Mouse (Mus musculus) forebrain, embryonic 16.5 days (tissue): ENCODE data around the gene Hoxa9. TPM values are rescaled to one million over a fixed set of nuclear protein-coding genes. Genes with fewer than 3 reads are reported as not detected.

Experiments
- ATAC-seq: fragments of 200-750 bp; cut with Nextera tagmentation; 2 replicates; pipeline ENCODE4 v1.8.0; 2017; ENCODE audit warnings: mild to moderate bottlenecking, moderate library complexity
- H3K27ac ChIP-seq: fragments of 300-500 bp; sonication (generic); 2 replicates; pipeline ENCODE4 v1.5.1; 2014; ENCODE audit warnings: low read length, control low read depth
- H3K27me3 ChIP-seq: fragments of 300-500 bp; sonication (generic); replicated peaks from 2 replicates; pipeline ENCODE4 v1.6.1; 2014; ENCODE audit warnings: low read length; ENCODE audit not compliant: control insufficient read depth, insufficient read depth
- H3K36me3 ChIP-seq: fragments of 300-500 bp; sonication (generic); 2 replicates; pipeline ENCODE4 v1.6.1; 2014; ENCODE audit not compliant: control insufficient read depth, insufficient read depth
- H3K4me1 ChIP-seq: fragments of 300-500 bp; sonication (generic); replicated peaks from 2 replicates; pipeline ENCODE4 v1.6.1; 2014; ENCODE audit warnings: low read length; ENCODE audit not compliant: control insufficient read depth, insufficient read depth
- H3K4me2 ChIP-seq: fragments of 300-500 bp; sonication (generic); 2 replicates; pipeline ENCODE4 v1.6.1; 2014; ENCODE audit warnings: mild to moderate bottlenecking, low read length, control low read depth
- H3K4me3 ChIP-seq: fragments of 300-500 bp; sonication (generic); replicated peaks from 2 replicates; pipeline ENCODE4 v1.5.1; 2014; ENCODE audit warnings: mild to moderate bottlenecking, low read length, control low read depth
- H3K9ac ChIP-seq: fragments of 300-500 bp; sonication (generic); replicated peaks from 2 replicates; pipeline ENCODE4 v1.6.1; 2014; ENCODE audit warnings: low read depth, low read length, control low read depth
- H3K9me3 ChIP-seq: fragments of 300-500 bp; sonication (generic); 2 replicates; pipeline ENCODE4 v1.6.1; 2016; ENCODE audit warnings: low read length; ENCODE audit not compliant: control insufficient read depth
- WGBS: fragments of 180-500 bp; shearing (Covaris S2); extraction: QIAGEN DNeasy Blood & Tissue Kit; methylation state at CpG from one replicate; pipeline ENCODE4 v1.1.7; 2014; 5-methylcytosine and 5-hydroxymethylcytosine counted together
- polyA plus RNA-seq: library from polyadenylated mRNA; unstranded; fragments of >200 nt; fragmentation: Nextera tagmentation; extraction: Ambion mirVana; gene quantifications from 2 replicates; pipeline ENCODE4 v1.2.1, GENCODE M21; 2015

Gene Hoxa9
- polyA plus RNA-seq, 1 experiment from 2014 or later: not detected

- Histone ChIP-seq H3K27ac (no peak overlapping the region), H3K4me1 (peaks cover 4% of the 10 kb centered on the region; the same call in 1 of the 2 replicates), H3K9me3 (no peaks in the 10 kb centered on the region), H3K4me2 (no peak overlapping the region), H3K36me3 (no peaks in the 10 kb centered on the region), H3K9ac (no peak overlapping the region), H3K27me3 (peaks cover 77% of the 10 kb centered on the region), H3K4me3 (no peak overlapping the region)
- no peak for ATAC-seq
- under 1% methylated on average over 35 of the region's 35 CpGs for WGBS
Observed at GRCm38 (mm10) chr6:52252775-52253376, 22.0 kb upstream of the Hoxa9 start.

GRCm38 (mm10) chr6:52252016-52252774 is 21.3 kb upstream of the Hoxa9 start:
- no peaks in the 10 kb centered on the region for H3K9me3 ChIP-seq
- H3K27ac ChIP-seq: no peak overlapping the region
- H3K4me1 ChIP-seq: peaks cover 4% of the 10 kb centered on the region; the same call in 1 of the 2 replicates
- peaks cover 77% of the 10 kb centered on the region for H3K27me3 ChIP-seq
- no peak overlapping the region for H3K9ac ChIP-seq
- 1% methylated on average over 24 of the region's 24 CpGs for WGBS
- no peak for ATAC-seq
- no peak overlapping the region for H3K4me3 ChIP-seq
- no peak overlapping the region for H3K4me2 ChIP-seq
- H3K36me3 ChIP-seq: no peaks in the 10 kb centered on the region

GRCm38 (mm10) chr6:52251177-52251879 is 20.4 kb upstream of the Hoxa9 start:
- H3K27ac ChIP-seq: no peak overlapping the region
- H3K36me3 ChIP-seq: no peaks in the 10 kb centered on the region
- 8% methylated on average over 7 of the region's 7 CpGs for WGBS
- H3K4me2 ChIP-seq: no peak overlapping the region
- no peak overlapping the region for H3K4me3 ChIP-seq
- H3K27me3 ChIP-seq: peaks cover 77% of the 10 kb centered on the region
- H3K9me3 ChIP-seq: no peaks in the 10 kb centered on the region
- no peak overlapping the region for H3K9ac ChIP-seq
- no peak for ATAC-seq
- peaks cover 4% of the 10 kb centered on the region; the same call in 1 of the 2 replicates for H3K4me1 ChIP-seq

DNA sequence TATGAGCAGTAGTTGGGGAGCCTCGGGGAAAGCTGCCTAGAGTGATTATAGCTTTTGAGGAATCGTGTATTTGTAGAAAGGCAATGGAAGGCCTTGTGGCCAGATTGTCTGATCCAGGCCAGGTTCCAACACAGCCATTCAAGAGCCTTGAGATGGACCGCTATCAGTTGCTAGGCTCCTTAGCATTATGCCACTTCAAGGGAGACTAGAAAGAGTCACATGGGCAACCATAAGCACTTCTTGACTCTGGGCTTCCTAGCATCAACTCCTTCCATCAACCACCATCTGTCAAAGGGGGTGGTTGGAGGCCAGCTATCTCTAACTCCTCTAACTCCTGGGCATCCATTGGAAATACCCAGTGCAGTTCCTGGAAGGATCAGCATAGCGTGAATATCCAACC is 18.9 kb upstream of the Hoxa9 start:
- no peak overlapping the region for H3K4me3 ChIP-seq
- H3K27me3 ChIP-seq: peaks cover 82% of the 10 kb centered on the region
- no peak overlapping the region for H3K27ac ChIP-seq
- 1% methylated on average over 4 of the region's 4 CpGs for WGBS
- H3K36me3 ChIP-seq: no peaks in the 10 kb centered on the region
- peaks cover 4% of the 10 kb centered on the region; the same call in 1 of the 2 replicates for H3K4me1 ChIP-seq
- H3K9me3 ChIP-seq: no peaks in the 10 kb centered on the region
- no peak for ATAC-seq
- H3K9ac ChIP-seq: no peak overlapping the region
- no peak overlapping the region for H3K4me2 ChIP-seq

- Histone ChIP-seq H3K36me3 (no peaks in the 10 kb centered on the region), H3K4me1 (peaks cover 4% of the 10 kb centered on the region; the same call in 1 of the 2 replicates), H3K4me3 (no peak overlapping the region), H3K4me2 (no peak overlapping the region), H3K9me3 (no peaks in the 10 kb centered on the region), H3K27me3 (peaks cover 86% of the 10 kb centered on the region), H3K27ac (no peak overlapping the region), H3K9ac (no peak overlapping the region)
- no peak for ATAC-seq
- WGBS: under 1% methylated on average over 16 of the region's 16 CpGs
Observed at GRCm38 (mm10) chr6:52249415-52249738, 18.5 kb upstream of the Hoxa9 start.

DNA sequence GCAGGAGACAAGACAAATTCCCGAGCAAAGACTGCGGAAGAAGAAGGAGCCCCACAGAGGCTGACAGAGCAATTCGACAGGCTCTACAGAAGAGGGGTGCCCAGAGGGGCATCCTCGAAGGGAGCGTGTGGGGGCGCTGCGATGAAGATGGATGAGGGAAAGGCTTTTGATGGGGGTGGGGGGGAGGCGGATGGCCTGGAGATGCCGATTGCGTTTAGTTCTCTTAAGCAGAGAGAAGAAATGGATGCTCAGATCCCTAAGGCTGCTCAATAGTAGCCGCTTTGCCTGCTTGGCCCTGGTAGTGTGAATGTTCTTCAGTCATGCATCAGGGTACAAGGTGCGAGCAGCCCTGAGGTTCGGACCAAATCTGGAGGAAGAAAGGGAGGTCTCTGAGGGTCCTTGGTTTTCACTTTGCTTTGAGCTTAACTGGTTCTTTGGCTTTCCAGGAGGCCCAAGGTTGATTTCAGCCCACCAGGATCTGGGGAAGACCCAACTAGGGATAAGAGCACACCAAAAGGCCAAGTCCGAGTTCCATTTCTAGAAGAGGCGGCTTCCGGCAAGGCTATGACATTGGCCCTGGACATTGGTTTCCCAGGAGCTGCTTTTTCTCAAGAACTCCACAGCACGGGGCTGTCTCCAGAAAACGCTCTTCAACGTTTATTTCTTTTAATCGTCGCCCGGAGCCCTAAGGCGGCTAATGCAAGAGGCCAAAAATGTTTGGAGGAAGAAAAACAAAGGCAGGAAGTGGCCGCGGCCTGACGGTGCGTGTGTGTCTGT is 17.9 kb upstream of the Hoxa9 start:
- ATAC-seq: no peak
- no peak overlapping the region for H3K4me3 ChIP-seq
- H3K4me1 ChIP-seq: peaks cover 4% of the 10 kb centered on the region; the same call in 1 of the 2 replicates
- no peak overlapping the region for H3K4me2 ChIP-seq
- no peaks in the 10 kb centered on the region for H3K36me3 ChIP-seq
- WGBS: 2% methylated on average over 27 of the region's 27 CpGs
- H3K9me3 ChIP-seq: no peaks in the 10 kb centered on the region
- H3K9ac ChIP-seq: no peak overlapping the region
- H3K27me3 ChIP-seq: peaks cover 87% of the 10 kb centered on the region
- no peak overlapping the region for H3K27ac ChIP-seq

DNA sequence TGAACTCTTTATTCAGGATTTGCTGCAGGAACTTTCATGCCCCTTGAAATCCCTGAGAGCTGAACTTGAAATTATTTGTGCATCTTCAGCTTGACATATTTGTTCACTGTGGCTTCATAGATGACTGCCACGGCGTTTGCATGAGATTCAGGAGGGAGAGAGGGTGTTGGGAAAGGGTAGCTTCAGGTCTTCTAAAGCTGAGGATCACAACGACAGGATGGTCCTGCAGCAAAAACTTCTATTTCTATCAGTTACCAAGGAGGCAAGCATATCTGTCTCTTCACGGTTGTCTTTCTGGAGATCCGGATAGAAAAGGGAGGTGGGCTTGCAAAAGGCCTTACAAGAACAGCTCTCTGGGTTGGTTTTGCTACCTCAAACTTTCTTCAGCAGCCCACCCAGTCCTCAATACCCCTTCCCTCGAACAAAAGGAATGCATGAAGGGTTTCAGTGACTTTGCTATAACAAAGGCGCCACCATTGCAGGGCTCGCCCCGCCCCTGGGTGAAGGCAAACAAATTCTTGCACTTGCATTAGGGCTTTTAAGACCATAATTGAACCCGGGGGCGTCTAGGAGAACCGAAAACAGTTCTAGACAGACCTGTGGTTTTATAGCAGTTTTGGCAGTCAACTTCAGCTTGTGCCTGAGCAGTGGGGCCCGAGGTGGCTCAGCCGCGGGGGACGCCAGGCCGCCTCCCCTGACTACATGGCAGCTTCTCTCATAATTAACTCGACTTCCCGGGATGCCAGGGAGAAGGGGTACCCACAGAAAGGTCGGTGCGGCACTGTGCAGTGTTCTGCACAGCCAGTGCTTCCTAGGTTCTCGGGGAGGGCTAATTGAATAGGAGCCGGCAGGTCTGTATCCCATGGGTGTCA is 17.1 kb upstream of the Hoxa9 start:
- WGBS: 3% methylated on average over 23 of the region's 23 CpGs
- Histone ChIP-seq H3K36me3 (no peaks in the 10 kb centered on the region), H3K4me1 (no peaks in the 10 kb centered on the region), H3K27me3 (peaks cover 89% of the 10 kb centered on the region), H3K4me3 (no peak overlapping the region), H3K4me2 (no peak overlapping the region), H3K9me3 (no peaks in the 10 kb centered on the region), H3K9ac (no peak overlapping the region), H3K27ac (no peak overlapping the region)
- no peak for ATAC-seq

GRCm38 (mm10) chr6:52246916-52247315 is 16.0 kb upstream of the Hoxa9 start:
- Histone ChIP-seq H3K4me3 (no peak overlapping the region), H3K9me3 (no peaks in the 10 kb centered on the region), H3K9ac (no peak overlapping the region), H3K4me1 (no peaks in the 10 kb centered on the region), H3K4me2 (no peak overlapping the region), H3K27ac (no peak overlapping the region), H3K27me3 (peaks cover 88% of the 10 kb centered on the region), H3K36me3 (no peaks in the 10 kb centered on the region)
- ATAC-seq: no peak
- 9% methylated on average over 3 of the region's 3 CpGs for WGBS
